In the genomic region with DNA sequence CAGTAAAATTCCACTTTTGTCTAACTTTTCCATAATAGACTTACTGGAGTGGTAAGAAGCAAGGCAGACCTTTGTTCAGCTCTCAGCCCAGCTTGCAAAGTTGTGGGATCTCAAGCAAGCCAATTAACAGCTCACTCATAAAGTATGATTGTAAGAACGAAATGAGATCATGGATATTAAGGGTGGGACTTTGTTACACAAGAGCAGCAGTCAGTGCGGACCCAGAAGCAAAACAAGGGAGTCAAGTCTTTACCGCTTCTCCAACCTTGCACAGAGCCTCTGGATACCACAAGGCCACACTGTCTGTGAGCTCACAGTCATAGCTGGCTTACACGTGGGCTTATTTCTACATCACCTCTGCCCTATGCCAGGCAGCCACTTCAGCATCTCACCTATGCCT, we compare ENCODE assay signal across 25 mouse cellular contexts. TPM values are rescaled to one million over a fixed set of nuclear protein-coding genes. Genes with fewer than 3 reads are reported as not detected.
DNase-seq lines count a peak whose midpoint lies in the region; ATAC-seq and TF ChIP-seq lines count a peak whose summit lies in the region.
"Had no signal": no experiment of that assay in that cellular context is flagged by ENCODE, and none has a peak within 500 bp of the region (broad histone marks: within the 10 kb centered on the region; RNA-seq: fewer than 3 reads in every experiment).

No protein-coding gene starts in this region.

- no peak for ATAC-seq in midbrain, embryonic 11.5 days (ENCODE audit: low FRiP score)
- no peak for ATAC-seq in midbrain, postnatal 0 days (ENCODE audit: low FRiP score)
- no peak for ATAC-seq in forebrain, embryonic 15.5 days (replicated peaks)
- ATAC-seq: forebrain, embryonic 13.5 days; hindbrain, postnatal 0 days had no signal

- H3K4me2 ChIP-seq in midbrain, embryonic 11.5 days: no peak overlapping the region
- H3K4me2 ChIP-seq in midbrain, postnatal 0 days (ENCODE audit: low read depth, low read length, poor library complexity, severe bottlenecking): no peak overlapping the region
- H3K4me2 ChIP-seq in forebrain, embryonic 15.5 days (replicated peaks): no peak overlapping the region
- H3K4me2 ChIP-seq: embryonic facial prominence, embryonic 12.5 days; forebrain, embryonic 13.5 days; limb, embryonic 15.5 days; lung, embryonic 14.5 days; neural tube, embryonic 13.5 days had no signal

- no peak overlapping the region for H3K9ac ChIP-seq in midbrain, embryonic 11.5 days (ENCODE audit: low read length)
- no peak overlapping the region for H3K9ac ChIP-seq in midbrain, postnatal 0 days (replicated peaks; ENCODE audit: low read length, poor library complexity, severe bottlenecking)
- H3K9ac ChIP-seq in forebrain, embryonic 15.5 days (replicated peaks): no peak overlapping the region
- H3K9ac ChIP-seq: embryonic facial prominence, embryonic 12.5 days; forebrain, embryonic 13.5 days; limb, embryonic 15.5 days; liver, embryonic 14.5 days; lung, embryonic 14.5 days; neural tube, embryonic 13.5 days had no signal

- H3K4me3 ChIP-seq in midbrain, embryonic 11.5 days (ENCODE audit: low read depth, low read length): no peak overlapping the region
- no peak overlapping the region for H3K4me3 ChIP-seq in midbrain, postnatal 0 days (ENCODE audit: low read depth, low read length)
- no peak overlapping the region for H3K4me3 ChIP-seq in forebrain, embryonic 15.5 days
- H3K4me3 ChIP-seq: embryonic facial prominence, embryonic 12.5 days; forebrain, embryonic 13.5 days; limb, embryonic 15.5 days; megakaryocyte, embryonic 14.5 days; myocyte; neural tube, embryonic 13.5 days had no signal

- intact Hi-C loops in heart, postnatal 25 days (cut with DNase I): no loop called here
- intact Hi-C loops in heart, postnatal 36 days (cut with DNase I): loop anchor here (1.0 kb wide), 1 partner anchor 11 kb away; no protein-coding TSS in a partner anchor

- no peaks in the 10 kb centered on the region for H3K27me3 ChIP-seq in midbrain, embryonic 11.5 days (ENCODE audit: control insufficient read depth, insufficient read depth, low read length)
- H3K27me3 ChIP-seq in midbrain, postnatal 0 days (ENCODE audit: insufficient read depth, low read length): no peaks in the 10 kb centered on the region
- no peaks in the 10 kb centered on the region for H3K27me3 ChIP-seq in forebrain, embryonic 15.5 days
- H3K27me3 ChIP-seq: embryonic facial prominence, embryonic 12.5 days; forebrain, embryonic 13.5 days; limb, embryonic 15.5 days; neural tube, embryonic 13.5 days had no signal

- H3K4me1 ChIP-seq in midbrain, embryonic 11.5 days (ENCODE audit: control insufficient read depth, insufficient read depth, low read length): no peaks in the 10 kb centered on the region
- no peaks in the 10 kb centered on the region for H3K4me1 ChIP-seq in midbrain, postnatal 0 days (ENCODE audit: insufficient read depth, low read length)
- H3K4me1 ChIP-seq in forebrain, embryonic 15.5 days: no peaks in the 10 kb centered on the region
- H3K4me1 ChIP-seq: embryonic facial prominence, embryonic 12.5 days; forebrain, embryonic 13.5 days; limb, embryonic 15.5 days; megakaryocyte, embryonic 14.5 days; neural tube, embryonic 13.5 days had no signal

- H3K27ac ChIP-seq in midbrain, embryonic 11.5 days (ENCODE audit: low read depth, low read length): no peak overlapping the region
- H3K27ac ChIP-seq in midbrain, postnatal 0 days (ENCODE audit: low read depth, low read length): no peak overlapping the region
- H3K27ac ChIP-seq in forebrain, embryonic 15.5 days (replicated peaks): no peak overlapping the region
- H3K27ac ChIP-seq: embryonic facial prominence, embryonic 12.5 days; forebrain, embryonic 13.5 days; hindbrain, postnatal 0 days; limb, embryonic 15.5 days; liver, embryonic 14.5 days; neural tube, embryonic 13.5 days had no signal

- no peak for TF ChIP-seq CTCF in midbrain, postnatal 0 days (IDR thresholded peaks at IDR 0.05)

- no peaks in the 10 kb centered on the region for H3K36me3 ChIP-seq in midbrain, embryonic 11.5 days (ENCODE audit: control insufficient read depth, insufficient read depth, low read length)
- no peaks in the 10 kb centered on the region for H3K36me3 ChIP-seq in midbrain, postnatal 0 days (ENCODE audit: insufficient read depth, low read length)
- no peaks in the 10 kb centered on the region for H3K36me3 ChIP-seq in forebrain, embryonic 15.5 days
- H3K36me3 ChIP-seq: embryonic facial prominence, embryonic 12.5 days; limb, embryonic 15.5 days; neural tube, embryonic 13.5 days had no signal

- WGBS in midbrain, embryonic 11.5 days: 84% methylated on average over 4 of the region's 4 CpGs
- WGBS in midbrain, postnatal 0 days: 80% methylated on average over 4 of the region's 4 CpGs
- WGBS in forebrain, embryonic 15.5 days: 74% methylated on average over 4 of the region's 4 CpGs

- DNase-seq in heart, adult 9 months (ENCODE audit: low spot score in 2 of 2): peak; percentile 19
- no peak for DNase-seq in heart, postnatal 25 days (ENCODE audit: low spot score)
- peak; percentile 31 for DNase-seq in midbrain, embryonic 11.5 days (ENCODE audit: low spot score, missing footprints)
- DNase-seq in midbrain, postnatal 0 days (ENCODE audit: low spot score): no peak
- DNase-seq in heart, postnatal 36 days: peak; percentile 4 to 9
- no peak for DNase-seq in layer of hippocampus, adult 9-11 months
- DNase-seq: adrenal gland, postnatal 10 days; cerebellum, adult 2 months; cerebellum, postnatal 25 days; gastrocnemius, postnatal 25 days; kidney, adult 18-20 months; kidney, postnatal 36 days; lung, embryonic 14.5 days; midbrain, embryonic 14.5 days; thymus, postnatal 25 days had no signal

- H3K9me3 ChIP-seq in midbrain, embryonic 11.5 days (ENCODE audit: control insufficient read depth, low read length): no peaks in the 10 kb centered on the region
- H3K9me3 ChIP-seq in midbrain, postnatal 0 days (ENCODE audit: low read length): no peaks in the 10 kb centered on the region
- no peaks in the 10 kb centered on the region for H3K9me3 ChIP-seq in forebrain, embryonic 15.5 days
- H3K9me3 ChIP-seq: embryonic facial prominence, embryonic 12.5 days; forebrain, embryonic 13.5 days; limb, embryonic 15.5 days; megakaryocyte, embryonic 14.5 days; neural tube, embryonic 13.5 days had no signal

RNA-seq across cellular contexts. Expression of gene Oxtr, which starts 54.6 kb away (rescaled TPM):
- under 1 TPM; 0.31 to 0.48 TPM for total RNA-seq in heart, postnatal 25 days (2021)
- polyA plus RNA-seq in midbrain, embryonic 11.5 days (2014; fragmentation: Nextera tagmentation; extraction: Ambion mirVana): 0.11 and 0.26 TPM in 2 replicates
- total RNA-seq in midbrain, postnatal 0 days (2014; rRNA removed): 4.9 and 5.9 TPM in 2 replicates
- 2.9 and 3.2 TPM in 2 replicates for polyA plus RNA-seq in midbrain, postnatal 0 days (2015; fragmentation: Nextera tagmentation; extraction: Ambion mirVana)
- total RNA-seq in heart, postnatal 36 days (2021): under 1 TPM; 0.22 to 0.30 TPM
- polyA plus RNA-seq in forebrain, embryonic 15.5 days (2015; fragmentation: Nextera tagmentation; extraction: Ambion mirVana): 0.55 and 0.62 TPM in 2 replicates
- total RNA-seq: MEL had no signal

Comparison
In these comparisons a context has a peak if more than half of its experiments do, and no peak if none do; other contexts are left out.
1. DNase-seq: peak in heart, adult 9 months (2 of 2), midbrain, embryonic 11.5 days (single experiment) and heart, postnatal 36 days (2 of 2); none in heart, postnatal 25 days (single experiment), midbrain, postnatal 0 days (single experiment) and layer of hippocampus, adult 9-11 months (single experiment).